Mouse (Mus musculus) cerebellum, postnatal 36 days (tissue): ENCODE measurements around the gene Gon7.

Experiments
- DNase-seq, 2 experiments: peaks; one replicate each; pipeline ENCODE4 v3.0.0; 2021 to 2022; ENCODE audit warnings: mixed read lengths in 2 of 2

Gon7 gene

GRCm38 (mm10) chr12:102742056-102742455 is 15.5 kb downstream of the Gon7 start:
- DNase-seq: no peak

DNA sequence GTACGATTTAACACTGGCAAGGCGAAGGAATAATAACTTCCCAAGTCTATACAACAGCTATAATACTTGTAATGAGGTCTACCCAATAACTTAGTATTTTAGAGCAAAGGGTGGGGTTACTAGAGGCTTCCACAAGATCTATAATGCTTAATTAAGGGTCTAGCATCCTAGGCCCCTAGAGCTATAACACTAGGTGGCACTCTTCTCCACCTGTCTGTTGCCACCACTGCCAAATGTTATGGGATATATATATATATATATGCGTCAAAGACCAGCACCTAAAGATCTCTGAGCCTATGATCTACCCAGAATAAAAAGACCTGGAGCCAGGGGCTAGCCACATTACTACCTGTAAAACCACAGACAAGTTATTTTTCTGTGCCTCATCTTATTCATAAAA is 17.3 kb downstream of the Gon7 start:
- peak in 1 of 2 experiments; percentile 33 for DNase-seq

DNA sequence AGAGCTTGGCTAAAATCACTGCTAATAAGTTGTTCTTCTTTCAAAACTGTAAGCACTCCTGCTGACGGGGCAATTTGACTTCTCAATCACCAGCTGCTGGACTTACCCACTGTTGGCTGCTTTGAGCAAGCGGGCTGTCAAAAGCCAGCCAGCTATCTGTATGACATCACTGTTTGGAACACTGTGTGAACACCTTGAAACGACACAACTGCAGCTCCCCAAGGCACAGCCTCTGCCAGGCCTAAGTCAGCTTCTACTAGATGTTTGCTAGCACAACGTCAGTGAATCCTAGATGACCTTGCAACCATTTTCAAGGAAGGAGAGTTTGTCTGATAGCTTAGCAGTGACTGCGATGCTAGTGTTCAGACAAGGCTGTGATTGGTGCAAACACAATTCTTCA is 18.5 kb downstream of the Gon7 start:
- no peak for DNase-seq

DNA sequence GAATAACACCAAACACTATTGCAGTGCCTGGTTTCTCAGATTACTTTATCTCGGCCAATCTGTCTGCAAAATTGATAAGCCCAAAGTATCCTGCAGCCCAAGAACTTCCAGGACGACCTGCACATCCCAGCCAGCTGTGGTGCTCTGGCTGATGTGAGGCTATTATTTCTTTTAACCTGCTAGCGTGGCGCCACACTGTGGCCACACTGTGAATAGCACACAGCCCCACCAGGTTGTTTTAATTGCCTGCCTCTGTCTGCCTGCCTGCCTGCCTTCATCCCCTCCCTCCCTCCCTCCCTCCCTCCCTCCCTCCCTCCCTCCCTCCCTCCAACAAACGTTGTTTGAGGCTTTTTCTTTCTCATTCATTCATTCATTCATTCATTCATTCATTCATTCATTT is 24.2 kb downstream of the Gon7 start:
- peak in 1 of 2 experiments; percentile 32 for DNase-seq

GRCm38 (mm10) chr12:102730798-102731619 is 26.6 kb downstream of the Gon7 start:
- DNase-seq: no peak

GRCm38 (mm10) chr12:102729855-102730797 is 27.5 kb downstream of the Gon7 start:
- peak; percentile 79 for DNase-seq

- DNase-seq: no peak
Observed at GRCm38 (mm10) chr12:102725761-102726175, 31.8 kb downstream of the Gon7 start.

DNA sequence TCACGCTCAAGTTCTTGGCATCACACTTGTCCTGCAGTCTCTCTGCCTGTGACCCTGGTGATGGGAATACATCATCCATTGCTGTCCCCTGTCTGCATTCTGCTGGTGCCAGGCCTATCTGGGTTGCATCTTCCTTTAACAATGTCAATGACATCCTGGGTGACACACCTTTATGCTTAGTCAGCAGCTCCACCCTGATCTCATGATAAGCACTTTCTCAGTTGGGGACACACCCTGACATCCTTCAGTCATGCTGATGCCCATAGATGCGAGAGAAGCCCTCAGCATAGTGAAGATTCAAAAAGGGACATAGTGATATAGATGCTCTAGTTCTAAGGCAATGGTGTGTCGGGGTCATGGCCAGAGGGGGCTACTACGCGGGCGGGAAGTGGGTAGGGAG is 32.5 kb downstream of the Gon7 start:
- DNase-seq: no peak

DNA sequence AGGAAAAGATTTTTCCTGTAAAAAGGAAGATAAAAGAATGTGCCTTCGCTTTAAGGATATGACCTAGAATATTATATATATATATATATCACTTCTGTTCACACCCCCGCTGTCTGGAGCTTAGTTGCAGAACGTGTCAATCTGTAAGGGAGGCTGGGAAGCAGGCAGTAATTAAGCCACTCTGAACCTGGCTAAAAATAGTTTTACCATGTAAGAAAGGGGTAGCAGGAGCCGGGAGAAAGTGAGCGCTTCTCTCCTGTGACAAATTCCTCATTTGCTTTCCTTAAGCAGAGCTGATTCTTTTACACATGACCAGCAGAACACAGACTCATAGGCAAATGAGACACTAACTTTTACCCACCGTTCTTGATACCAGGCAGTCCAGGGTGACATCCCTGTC is 33.7 kb downstream of the Gon7 start:
- DNase-seq: no peak

DNA sequence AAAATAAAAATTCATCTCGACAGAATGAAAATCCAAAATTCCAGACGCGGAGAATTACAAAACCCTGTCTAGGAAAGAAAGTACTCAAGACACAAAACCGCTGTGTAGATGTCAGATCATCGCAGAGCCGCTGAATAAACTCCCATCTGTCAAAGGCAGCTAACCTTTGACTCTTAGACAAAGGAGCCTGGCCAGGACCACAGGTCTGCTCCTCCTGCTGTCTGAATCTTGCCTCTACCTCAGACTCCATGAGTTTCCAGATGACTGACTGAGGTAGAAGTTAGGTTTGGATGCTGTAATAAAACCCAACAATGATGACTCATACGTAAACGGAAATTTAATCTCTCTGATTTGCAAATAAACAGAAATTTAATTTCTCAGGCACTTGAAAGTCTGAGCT is 34.6 kb downstream of the Gon7 start:
- DNase-seq: no peak

DNA sequence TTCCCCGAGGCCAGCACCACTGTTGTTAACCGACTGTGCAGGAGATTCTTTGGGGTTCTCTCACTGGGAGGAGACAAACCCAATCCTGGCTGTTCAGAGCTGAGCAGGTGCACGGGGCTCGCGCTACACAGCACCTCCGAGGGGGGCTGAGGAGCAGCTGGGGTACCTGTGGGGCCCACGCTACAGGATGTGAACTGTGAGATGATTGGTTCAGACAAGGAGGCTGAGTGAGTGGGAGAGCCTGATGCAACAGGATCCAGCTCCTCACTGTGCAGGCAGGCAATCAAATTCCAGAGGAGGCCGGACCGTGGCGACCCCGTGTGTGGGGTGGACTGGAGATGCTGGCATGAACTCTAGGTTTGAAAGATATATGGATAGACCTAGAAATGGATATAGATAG is 35.2 kb downstream of the Gon7 start:
- no peak for DNase-seq

DNA sequence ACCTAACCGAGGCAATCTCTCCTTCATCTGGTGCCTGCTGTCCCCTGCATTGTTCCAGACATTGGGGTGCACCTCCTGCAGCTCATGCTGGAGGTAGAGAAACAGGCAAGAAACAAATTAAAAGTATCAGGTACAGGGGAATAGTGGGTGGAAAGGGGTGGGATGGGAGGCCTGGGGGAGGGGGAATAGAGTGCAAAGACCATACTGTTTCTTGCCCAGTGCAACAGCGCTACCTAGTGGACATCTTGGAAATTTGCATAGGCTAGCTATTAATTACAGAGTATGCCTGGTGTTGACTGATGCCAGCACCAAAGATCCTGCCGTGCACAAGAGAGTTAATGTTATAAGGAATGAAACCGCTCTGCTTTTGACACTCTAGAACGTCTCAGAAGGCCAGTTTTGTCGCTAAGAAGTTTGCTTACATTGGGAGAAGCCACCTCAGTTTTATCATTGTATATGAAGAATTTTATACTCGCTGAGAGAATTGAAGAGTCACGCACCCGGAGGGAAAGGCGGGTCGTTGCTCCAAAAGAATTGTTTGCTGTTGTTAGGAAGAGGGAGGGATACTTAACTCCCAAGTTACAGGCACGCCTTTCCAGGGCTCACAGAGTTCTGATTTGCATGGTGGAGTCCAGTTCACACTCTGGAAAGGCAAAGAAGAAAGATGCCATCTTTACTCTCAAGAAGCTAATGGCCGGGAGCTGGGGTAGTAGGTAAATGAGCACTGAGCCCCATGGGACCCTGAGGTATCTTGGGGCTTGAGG is 37.9 kb downstream of the Gon7 start:
- DNase-seq: peak; percentile 55 to 63

DNA sequence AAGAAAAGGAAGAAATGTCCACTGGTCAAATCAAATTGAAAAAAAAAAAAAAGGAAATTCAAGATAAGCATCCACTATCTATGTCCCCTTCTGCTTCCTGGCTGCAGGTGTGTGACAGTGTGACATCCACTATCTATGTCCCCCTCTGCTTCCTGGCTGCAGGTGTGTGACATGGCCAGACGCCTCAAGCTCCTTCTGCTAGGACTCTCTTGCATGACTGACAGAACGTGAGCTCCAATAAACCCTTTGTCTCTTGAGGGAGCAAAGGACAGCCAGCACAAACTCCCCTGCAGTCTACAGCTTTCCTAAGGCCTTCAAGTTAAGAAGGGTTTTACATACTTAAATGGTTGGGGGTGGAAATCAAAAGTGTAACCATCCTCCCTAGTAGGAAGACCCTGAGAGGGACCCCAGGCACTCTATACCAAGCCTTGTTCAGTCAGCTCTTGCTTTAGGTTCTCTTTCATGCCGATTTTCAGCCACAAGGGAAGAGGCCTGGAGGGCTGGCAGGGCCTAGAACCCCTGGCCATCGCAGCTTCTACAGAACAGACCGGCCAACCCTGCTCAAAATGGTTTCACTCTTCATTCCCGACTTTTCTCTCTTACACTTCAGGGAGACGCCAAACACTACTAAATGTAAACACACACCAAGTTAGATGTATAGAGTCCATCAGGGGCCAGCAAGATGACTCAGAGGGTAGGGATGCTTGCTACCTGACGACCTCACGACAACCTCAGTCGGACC is 42.8 kb downstream of the Gon7 start:
- DNase-seq: no peak

DNA sequence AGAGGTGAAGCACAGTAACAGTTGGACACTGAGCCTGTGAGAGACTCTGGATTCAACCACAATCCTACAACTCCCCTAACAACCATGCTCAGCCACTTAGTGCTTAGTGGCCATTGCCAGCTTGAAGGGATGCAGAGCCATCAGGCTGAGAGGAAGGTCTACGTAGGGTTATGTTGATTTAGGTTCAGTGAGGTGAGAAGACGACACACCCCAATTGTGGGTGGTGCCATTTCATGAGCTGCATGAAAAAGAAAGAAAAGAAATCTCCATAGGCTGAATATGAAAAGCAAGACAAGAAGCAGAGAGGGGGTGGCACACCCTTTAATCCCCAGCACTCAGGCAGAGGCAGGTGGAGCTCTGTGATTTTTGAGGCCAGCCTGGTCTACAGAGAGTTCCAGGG is 43.5 kb downstream of the Gon7 start:
- no peak for DNase-seq

DNA sequence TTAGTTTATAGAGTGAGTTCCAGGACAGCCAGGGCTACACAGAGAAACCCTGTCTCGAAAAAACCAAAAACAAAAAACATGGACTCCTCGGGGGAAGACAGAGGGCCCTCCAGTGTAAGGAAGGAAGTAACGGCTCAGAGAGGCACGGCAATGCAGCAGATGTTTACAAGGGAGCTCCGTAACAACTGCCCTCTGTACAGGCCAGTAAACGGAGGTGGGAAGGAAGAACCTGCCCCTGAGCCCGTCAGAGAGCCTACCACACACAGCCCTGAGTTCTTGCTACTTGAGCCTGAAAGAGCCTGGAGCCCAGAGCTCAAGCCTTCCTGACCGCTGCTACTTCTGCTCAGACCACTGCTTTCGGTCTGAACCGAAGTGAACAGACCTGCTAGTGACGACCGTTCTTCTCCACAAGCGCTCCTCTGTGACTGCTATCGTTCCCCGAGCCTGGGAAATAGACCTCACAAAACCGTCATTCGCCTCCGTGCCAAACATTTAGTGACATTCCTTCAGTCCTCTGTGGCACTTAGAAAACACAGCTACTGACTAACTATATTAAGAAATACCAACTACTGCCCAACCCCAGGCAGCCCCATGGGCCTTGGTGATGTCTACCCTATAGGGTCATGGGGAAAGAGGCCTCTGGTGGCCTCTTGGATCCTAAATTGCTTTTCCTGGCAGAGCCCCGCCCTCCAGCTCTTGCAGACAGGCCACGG is 44.3 kb downstream of the Gon7 start:
- DNase-seq: no peak

- peak; percentile 87 for DNase-seq
Observed at GRCm38 (mm10) chr12:102710851-102711375, 46.7 kb downstream of the Gon7 start.

GRCm38 (mm10) chr12:102709896-102710295 is 47.7 kb downstream of the Gon7 start:
- no peak for DNase-seq

DNA sequence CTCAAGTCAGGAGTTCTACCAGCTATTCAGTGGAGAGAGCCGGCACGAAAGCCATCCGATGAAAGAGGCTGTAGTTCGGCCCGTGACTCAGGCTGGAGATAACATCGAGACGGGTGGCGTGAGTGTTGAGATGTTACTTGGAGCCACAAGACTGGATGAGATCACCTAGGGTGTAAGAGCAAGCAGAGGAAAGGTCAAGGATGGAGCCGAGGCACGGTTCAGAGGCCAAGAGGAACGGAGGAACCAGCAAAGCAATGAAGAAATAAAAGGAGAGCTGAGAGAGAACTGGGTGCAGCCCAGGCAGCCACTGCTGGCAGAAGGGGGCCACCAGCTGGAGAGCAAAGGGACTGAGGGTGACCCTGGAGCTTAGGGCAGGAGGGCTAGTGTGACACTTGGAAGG is 49.4 kb downstream of the Gon7 start:
- DNase-seq: no peak

DNA sequence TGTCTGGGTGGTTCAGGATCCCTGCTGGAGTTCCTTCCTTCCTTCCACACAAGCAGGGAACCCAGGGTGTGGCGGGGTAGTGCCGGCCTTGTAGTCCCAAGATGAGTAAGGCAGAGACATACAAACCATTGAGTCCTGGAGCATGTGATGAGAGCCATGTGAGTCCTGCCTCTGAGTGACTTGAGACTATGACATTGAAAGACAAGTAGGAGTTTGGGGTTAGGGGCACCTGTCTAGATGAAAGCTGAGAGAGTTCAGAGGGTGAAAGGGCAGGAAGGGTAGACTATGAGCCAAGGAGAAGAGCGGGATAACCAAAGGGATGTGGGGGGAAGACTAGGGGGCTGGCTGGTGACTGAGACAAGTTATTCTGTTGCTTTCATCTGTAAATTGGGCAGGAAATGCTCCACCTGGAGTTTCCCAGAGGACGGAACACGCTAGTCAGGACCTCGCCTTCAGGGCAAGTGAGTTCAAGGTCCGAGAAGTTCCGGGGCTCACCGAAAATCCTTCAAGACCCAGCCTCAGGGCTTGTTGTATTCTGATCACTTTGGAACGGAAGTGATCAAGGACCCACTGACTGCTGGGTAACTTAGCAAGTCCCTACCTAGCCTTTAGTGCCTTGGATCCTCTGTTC is 50.7 kb downstream of the Gon7 start:
- no peak for DNase-seq

- no peak for DNase-seq
Observed at GRCm38 (mm10) chr12:102705906-102706640, 51.5 kb downstream of the Gon7 start.
